Mouse (Mus musculus) bone marrow macrophage, adult 2 months (primary cell): Measurements from ENCODE around the gene Rims1. TPM values are rescaled to one million over a fixed set of nuclear protein-coding genes. Genes with fewer than 3 reads are reported as not detected.

Experiments
- H3K27ac ChIP-seq: 2 replicates; pipeline ENCODE4 v1.5.1; 2012; ENCODE audit warnings: low read depth, low read length; ENCODE audit not compliant: insufficient read depth
- H3K4me1 ChIP-seq: 2 replicates; pipeline ENCODE4 v1.6.1; 2012; ENCODE audit warnings: low read length; ENCODE audit not compliant: control insufficient read depth, insufficient read depth
- H3K4me3 ChIP-seq: 2 replicates; pipeline ENCODE4 v1.5.1; 2012; ENCODE audit warnings: mild to moderate bottlenecking, low read length, moderate library complexity; ENCODE audit not compliant: insufficient read depth
- CTCF ChIP-seq: IDR thresholded peaks from 2 replicates; pipeline ENCODE4 v1.5.1; 2012; ENCODE audit warnings: low read depth, mild to moderate bottlenecking, low read length, moderate library complexity
- POLR2A ChIP-seq: IDR thresholded peaks from 2 replicates; pipeline ENCODE4 v1.6.1; 2012; ENCODE audit warnings: mild to moderate bottlenecking, low read depth, low read length, borderline replicate concordance
- polyA plus RNA-seq: library from polyadenylated mRNA; stranded (reverse); fragments of >200 nt; gene quantifications from 2 replicates; pipeline ENCODE4 v1.2.4, GENCODE M21; 2012; ENCODE audit not compliant: missing spikeins, insufficient read depth, insufficient read length

Rims1 gene
- polyA plus RNA-seq, 1 experiment = not detected

GRCm38 (mm10) chr1:22596197-22596596, 209.6 kb downstream of the Rims1 start:
- no peak for TF ChIP-seq POLR2A
- no peak for TF ChIP-seq CTCF
- H3K27ac ChIP-seq = no peak overlapping the region
- no peak overlapping the region for H3K4me3 ChIP-seq
- no peaks in the 10 kb centered on the region for H3K4me1 ChIP-seq

DNA sequence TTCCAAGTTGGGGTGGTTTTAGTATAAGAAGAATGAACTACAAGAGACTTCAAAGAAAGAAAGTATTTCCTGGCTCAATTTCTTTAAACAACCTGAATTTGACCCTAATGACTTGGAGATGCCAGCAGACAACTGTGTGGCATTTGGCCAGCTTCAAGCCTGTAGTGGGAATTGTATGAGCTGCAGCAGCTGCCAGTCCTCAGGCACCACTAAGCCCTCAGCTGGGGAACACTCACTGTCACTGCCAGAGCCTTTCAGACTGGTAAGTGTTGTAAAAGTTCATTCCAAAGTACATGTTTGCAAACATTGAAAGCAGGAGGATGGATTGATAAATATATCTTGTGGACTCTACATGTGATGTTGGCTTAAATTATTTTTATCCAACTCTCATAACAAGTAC, 211.0 kb downstream of the Rims1 start:
- no peak for TF ChIP-seq CTCF
- no peak for TF ChIP-seq POLR2A
- Histone ChIP-seq H3K27ac (no peak overlapping the region), H3K4me3 (no peak overlapping the region)

DNA sequence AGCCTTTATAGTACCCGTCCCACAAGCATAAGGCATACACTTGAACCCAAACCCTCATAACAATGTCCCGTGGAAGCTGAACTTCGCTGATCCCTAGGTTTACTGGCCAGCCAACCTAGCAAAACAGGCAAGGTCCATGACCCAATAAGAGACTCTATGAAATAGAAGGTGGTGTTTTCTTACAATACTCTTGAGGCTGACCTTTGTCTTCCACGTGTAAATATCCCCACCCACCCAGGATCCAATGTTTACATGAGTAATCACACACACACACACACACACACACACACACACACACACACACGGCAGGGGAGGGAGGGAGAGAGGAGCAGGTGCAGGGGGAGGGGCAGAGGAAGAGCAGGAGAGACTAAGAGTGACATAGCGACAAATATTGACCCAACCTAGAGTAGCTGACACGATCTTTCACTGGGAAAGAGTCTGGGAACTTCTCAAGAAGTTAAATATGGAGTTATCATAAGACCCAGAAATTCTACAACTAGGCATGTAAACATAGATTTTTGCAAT, 217.9 kb downstream of the Rims1 start:
- Histone ChIP-seq H3K27ac (no peak overlapping the region), H3K4me1 (no peaks in the 10 kb centered on the region), H3K4me3 (no peak overlapping the region)
- TF ChIP-seq CTCF (no peak), POLR2A (no peak)

More for the DNA sequence above, 211.0 kb downstream of the Rims1 start:
- no peaks in the 10 kb centered on the region for H3K4me1 ChIP-seq

DNA sequence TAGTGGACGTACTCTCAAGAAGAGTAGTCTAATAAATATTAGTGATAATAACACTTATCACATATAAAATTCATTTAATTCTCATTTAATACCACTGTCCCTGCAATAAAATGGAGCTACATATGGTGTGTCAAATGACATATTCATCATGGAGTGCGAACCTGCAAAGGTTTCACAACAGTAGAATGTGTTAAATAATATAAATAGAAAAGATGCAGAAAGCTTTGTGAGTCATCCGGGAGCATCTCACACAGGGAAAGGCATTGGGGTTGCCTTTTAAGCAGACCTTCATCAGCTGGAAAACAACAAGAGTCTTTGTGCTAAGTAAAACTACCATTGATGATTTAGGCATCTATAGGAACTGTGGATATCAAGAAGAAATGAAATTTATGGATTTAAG, 220.2 kb downstream of the Rims1 start:
- Histone ChIP-seq H3K4me3 (no peak overlapping the region), H3K27ac (no peak overlapping the region), H3K4me1 (no peaks in the 10 kb centered on the region)
- TF ChIP-seq POLR2A (no peak), CTCF (no peak)

GRCm38 (mm10) chr1:22579470-22579869, 226.3 kb downstream of the Rims1 start:
- Histone ChIP-seq H3K27ac (no peak overlapping the region), H3K4me3 (no peak overlapping the region), H3K4me1 (no peaks in the 10 kb centered on the region)
- TF ChIP-seq POLR2A = no peak
- TF ChIP-seq CTCF = no peak

GRCm38 (mm10) chr1:22572720-22573119, 233.1 kb downstream of the Rims1 start:
- no peak for TF ChIP-seq POLR2A
- TF ChIP-seq CTCF = no peak
- H3K4me3 ChIP-seq = no peak overlapping the region
- no peaks in the 10 kb centered on the region for H3K4me1 ChIP-seq
- no peak overlapping the region for H3K27ac ChIP-seq

DNA sequence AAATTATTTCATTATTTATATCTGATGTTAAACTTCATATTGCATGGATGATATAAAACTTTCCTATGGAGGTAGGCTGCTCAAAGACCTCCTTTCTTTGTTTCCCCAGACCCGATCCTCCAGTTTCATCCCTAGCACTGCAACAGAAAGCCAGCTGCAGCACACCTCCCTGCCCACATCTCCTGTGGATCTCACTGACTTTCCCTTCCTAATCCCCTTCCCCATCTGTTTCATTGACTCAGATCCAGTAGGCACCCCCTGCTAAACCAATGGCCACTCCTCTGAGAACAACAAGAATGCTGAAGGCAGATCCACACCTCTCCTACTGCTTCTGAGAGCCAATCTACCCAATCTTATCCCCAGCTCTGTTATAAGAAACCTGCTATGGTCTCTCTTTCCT, 259.5 kb downstream of the Rims1 start:
- Histone ChIP-seq H3K4me1 (no peaks in the 10 kb centered on the region), H3K4me3 (no peak overlapping the region), H3K27ac (no peak overlapping the region)
- TF ChIP-seq CTCF = no peak
- TF ChIP-seq POLR2A = no peak

DNA sequence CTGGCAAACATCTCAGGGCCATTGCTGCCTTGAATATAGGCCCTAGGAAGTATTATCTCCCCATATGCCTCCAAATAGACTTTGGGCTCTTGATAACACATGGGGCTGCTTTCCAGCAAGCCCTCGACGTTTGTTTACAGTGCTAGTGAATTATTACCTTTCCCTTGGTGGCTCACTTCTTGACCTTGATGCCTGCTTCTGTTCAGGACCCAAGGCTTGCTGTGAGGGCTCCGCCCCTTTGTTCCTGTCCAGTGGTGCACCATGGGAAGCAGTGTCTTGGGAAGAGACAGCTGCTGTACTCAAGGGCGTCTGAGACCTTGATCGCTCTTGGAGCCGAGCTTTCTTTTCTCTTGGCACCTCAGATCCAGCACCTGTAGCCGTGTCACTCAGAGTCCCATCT, 267.7 kb downstream of the Rims1 start:
- no peak for TF ChIP-seq CTCF
- TF ChIP-seq POLR2A = no peak
- no peaks in the 10 kb centered on the region for H3K4me1 ChIP-seq
- H3K4me3 ChIP-seq = no peak overlapping the region
- H3K27ac ChIP-seq = no peak overlapping the region

- Histone ChIP-seq H3K4me3 (no peak overlapping the region), H3K27ac (no peak overlapping the region), H3K4me1 (no peaks in the 10 kb centered on the region)
- TF ChIP-seq POLR2A = no peak
- TF ChIP-seq CTCF = no peak
These were observed 269.0 kb downstream of the Rims1 start for GRCm38 (mm10) chr1:22536776-22537175.

- Histone ChIP-seq H3K4me3 (no peak overlapping the region), H3K27ac (no peak overlapping the region), H3K4me1 (no peaks in the 10 kb centered on the region)
- TF ChIP-seq POLR2A = no peak
- TF ChIP-seq CTCF = no peak
These were observed 270.7 kb downstream of the Rims1 start for GRCm38 (mm10) chr1:22535049-22535448.
